ENCODE assay signal across 8 mouse cellular contexts in the genomic region with DNA sequence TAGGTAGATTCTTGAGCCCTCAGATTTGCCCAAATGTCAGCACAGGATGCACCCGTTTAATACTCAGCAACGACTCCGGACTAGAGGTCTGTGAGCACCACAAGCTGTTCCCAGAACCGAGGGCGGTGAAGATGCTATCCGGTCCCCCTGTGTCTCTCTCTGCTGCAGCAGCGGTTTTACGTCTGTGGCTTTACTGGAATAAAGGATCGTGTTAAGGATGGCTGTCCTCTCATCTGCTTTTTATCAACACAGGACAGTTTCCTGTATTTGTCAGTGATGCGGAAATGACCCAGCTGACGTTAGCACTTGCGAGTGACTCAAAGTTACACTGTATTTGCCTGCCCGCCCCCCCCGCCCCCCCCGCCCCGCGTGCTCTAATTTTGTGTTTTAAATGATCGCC. TPM values are rescaled to one million over a fixed set of nuclear protein-coding genes. Genes with fewer than 3 reads are reported as not detected.
DNase-seq lines count a peak whose midpoint lies in the region; ATAC-seq and TF ChIP-seq lines count a peak whose summit lies in the region.

No protein-coding gene starts in this region.

- H3K4me1 ChIP-seq in hindbrain, embryonic 14.5 days (replicated peaks; ENCODE audit: control insufficient read depth, insufficient read depth, low read length) = peaks cover 9% of the 10 kb centered on the region; the same call in 1 of the 2 replicates
- H3K4me1 ChIP-seq in hindbrain, embryonic 11.5 days (replicated peaks; ENCODE audit: control insufficient read depth, insufficient read depth, low read length) = no peaks in the 10 kb centered on the region
- H3K4me1 ChIP-seq in heart, adult 2 months (ENCODE audit: control insufficient read depth, insufficient read depth, low read length) = peaks cover 2% of the 10 kb centered on the region; the same call in 1 of the 2 replicates
- H3K4me1 ChIP-seq in kidney, postnatal 0 days (replicated peaks; ENCODE audit: insufficient read depth, low read length) = no peaks in the 10 kb centered on the region; the same call in 1 of the 2 replicates

- no peak for TF ChIP-seq CTCF in heart, adult 2 months (IDR thresholded peaks at IDR 0.05)
- TF ChIP-seq CTCF in kidney, postnatal 0 days (IDR thresholded peaks at IDR 0.05; ENCODE audit: low read depth) = no peak

- TF ChIP-seq POLR2A in heart, adult 2 months (IDR thresholded peaks at IDR 0.05; ENCODE audit: insufficient read depth, low read depth, low read length) = no peak

- no peak overlapping the region for H3K9ac ChIP-seq in hindbrain, embryonic 14.5 days
- no peak overlapping the region for H3K9ac ChIP-seq in hindbrain, embryonic 11.5 days (ENCODE audit: low read depth, low read length)
- peak overlapping the region; percentile 3; the same call in 1 of the 2 replicates for H3K9ac ChIP-seq in heart, adult 2 months (ENCODE audit: low read depth, low read length)
- no peak overlapping the region for H3K9ac ChIP-seq in kidney, postnatal 0 days (ENCODE audit: low read depth, low read length)

- H3K4me2 ChIP-seq in hindbrain, embryonic 14.5 days (replicated peaks) = no peak overlapping the region
- no peak overlapping the region for H3K4me2 ChIP-seq in hindbrain, embryonic 11.5 days (replicated peaks; ENCODE audit: low read depth, low read length)
- H3K4me2 ChIP-seq in kidney, postnatal 0 days (ENCODE audit: low read length) = peak overlapping the region; percentile 28

- intact Hi-C loops in heart, adult 2 months (cut with DNase I) = loop anchor here (1.0 to 10.0 kb wide), 3 partner anchors 10 to 703 kb away; a partner anchor contains a TSS

- no peak for TF ChIP-seq EP300 in heart, adult 2 months (IDR thresholded peaks at IDR 0.05; ENCODE audit: insufficient read depth, low read depth, low read length)

- 75% methylated on average over 18 of the region's 18 CpGs for WGBS in hindbrain, embryonic 14.5 days
- WGBS in hindbrain, embryonic 11.5 days = 71% methylated on average over 18 of the region's 18 CpGs
- 27% methylated on average over 18 of the region's 18 CpGs for WGBS in heart, adult 2 months
- WGBS in kidney, postnatal 0 days = 40% methylated on average over 18 of the region's 18 CpGs

- H3K4me3 ChIP-seq in hindbrain, embryonic 14.5 days (replicated peaks; ENCODE audit: low read length) = no peak overlapping the region
- no peak overlapping the region for H3K4me3 ChIP-seq in hindbrain, embryonic 11.5 days (ENCODE audit: low read depth, low read length)
- H3K4me3 ChIP-seq in heart, adult 2 months = peak overlapping the region; percentile 32
- no peak overlapping the region for H3K4me3 ChIP-seq in kidney, postnatal 0 days (replicated peaks; ENCODE audit: low read depth, low read length)

- DNase-seq in hindbrain, embryonic 14.5 days (ENCODE audit: low spot score) = no peak
- no peak for DNase-seq in hindbrain, embryonic 11.5 days (ENCODE audit: low spot score)
- DNase-seq in heart, adult 2 months = peak; percentile 45 to 54
- peak; percentile 58 for DNase-seq in kidney, postnatal 0 days (ENCODE audit: low spot score)
- no peak for DNase-seq in adipocyte (ENCODE audit: low spot score)
- DNase-seq in right cerebral cortex, postnatal 36 days (ENCODE audit: low spot score in 2 of 2) = no peak
- no peak for DNase-seq in gastrocnemius, postnatal 10 days

- no peaks in the 10 kb centered on the region for H3K9me3 ChIP-seq in hindbrain, embryonic 14.5 days (ENCODE audit: control insufficient read depth, low read length)
- H3K9me3 ChIP-seq in hindbrain, embryonic 11.5 days (ENCODE audit: control insufficient read depth, low read length) = no peaks in the 10 kb centered on the region
- H3K9me3 ChIP-seq in kidney, postnatal 0 days (replicated peaks; ENCODE audit: low read length) = no peaks in the 10 kb centered on the region

- H3K36me3 ChIP-seq in hindbrain, embryonic 14.5 days (replicated peaks; ENCODE audit: control insufficient read depth, insufficient read depth) = no peaks in the 10 kb centered on the region
- no peaks in the 10 kb centered on the region for H3K36me3 ChIP-seq in hindbrain, embryonic 11.5 days (ENCODE audit: control insufficient read depth, insufficient read depth, low read length)
- no peaks in the 10 kb centered on the region for H3K36me3 ChIP-seq in heart, adult 2 months (ENCODE audit: control insufficient read depth, insufficient read depth, low read length)
- H3K36me3 ChIP-seq in kidney, postnatal 0 days (ENCODE audit: insufficient read depth, low read length) = no peaks in the 10 kb centered on the region

- no peaks in the 10 kb centered on the region for H3K27me3 ChIP-seq in hindbrain, embryonic 14.5 days (ENCODE audit: control insufficient read depth, insufficient read depth, low read length)
- no peaks in the 10 kb centered on the region for H3K27me3 ChIP-seq in hindbrain, embryonic 11.5 days (ENCODE audit: control insufficient read depth, insufficient read depth, low read length)
- no peaks in the 10 kb centered on the region for H3K27me3 ChIP-seq in heart, adult 2 months (ENCODE audit: control insufficient read depth, insufficient read depth, low read length)
- no peaks in the 10 kb centered on the region for H3K27me3 ChIP-seq in kidney, postnatal 0 days (ENCODE audit: insufficient read depth, low read length)

- no peak for ATAC-seq in hindbrain, embryonic 14.5 days (ENCODE audit: low FRiP score)
- no peak for ATAC-seq in hindbrain, embryonic 11.5 days (ENCODE audit: low FRiP score)
- ATAC-seq in kidney, postnatal 0 days (replicated peaks; ENCODE audit: low FRiP score, low read depth) = no peak
- peak; percentile 82 for ATAC-seq in megakaryocyte, adult 5-6 weeks (ENCODE audit: poor library complexity, severe bottlenecking)

- H3K79me2 ChIP-seq in heart, adult 2 months (replicated peaks; ENCODE audit: control insufficient read depth, insufficient read depth, low read length) = no peaks in the 10 kb centered on the region

- H3K27ac ChIP-seq in hindbrain, embryonic 14.5 days = peak overlapping the region; percentile 66; the same call in 1 of the 2 replicates
- no peak overlapping the region for H3K27ac ChIP-seq in hindbrain, embryonic 11.5 days (ENCODE audit: low read depth, low read length)
- peak overlapping the region; percentile 78 for H3K27ac ChIP-seq in heart, adult 2 months
- peak overlapping the region; percentile 79 for H3K27ac ChIP-seq in kidney, postnatal 0 days

RNA-seq across cellular contexts. Expression of a gene that starts 40.7 kb away (rescaled TPM):
- polyA plus RNA-seq in hindbrain, embryonic 14.5 days (2014; fragmentation: Nextera tagmentation; extraction: Ambion mirVana) = 26.4 and 26.8 TPM in 2 replicates
- 85.6 and 91.3 TPM in 2 replicates for polyA plus RNA-seq in hindbrain, embryonic 11.5 days (2014; fragmentation: Nextera tagmentation; extraction: Ambion mirVana)
- 10 to 100 TPM; 10.7 to 11.7 TPM for total RNA-seq in heart, adult 2 months (2021)
- polyA plus RNA-seq in heart, adult 2 months (2012; rRNA removed) = 4.5 and 5.8 TPM in 2 replicates
- 14.1 and 16.3 TPM in 2 replicates for polyA plus RNA-seq in kidney, postnatal 0 days (2015; fragmentation: Nextera tagmentation; extraction: Ambion mirVana)
- 8.1 and 9.0 TPM in 2 replicates for total RNA-seq in megakaryocyte, adult 5-6 weeks (2015)
- total RNA-seq in megakaryocyte, adult 5-6 weeks (2017) = 16.0 and 19.3 TPM in 2 replicates
- 10 to 100 TPM; 10.5 to 14.6 TPM for total RNA-seq in gastrocnemius, postnatal 10 days (2021)

Comparison
In these comparisons a context has a peak if more than half of its experiments do, and no peak if none do; other contexts are left out.
1. DNase-seq: peak in heart, adult 2 months (2 of 2) and kidney, postnatal 0 days (single experiment); none in hindbrain, embryonic 14.5 days (single experiment), hindbrain, embryonic 11.5 days (single experiment), adipocyte (single experiment), right cerebral cortex, postnatal 36 days (0 of 2) and gastrocnemius, postnatal 10 days (single experiment).